In the genomic region with DNA sequence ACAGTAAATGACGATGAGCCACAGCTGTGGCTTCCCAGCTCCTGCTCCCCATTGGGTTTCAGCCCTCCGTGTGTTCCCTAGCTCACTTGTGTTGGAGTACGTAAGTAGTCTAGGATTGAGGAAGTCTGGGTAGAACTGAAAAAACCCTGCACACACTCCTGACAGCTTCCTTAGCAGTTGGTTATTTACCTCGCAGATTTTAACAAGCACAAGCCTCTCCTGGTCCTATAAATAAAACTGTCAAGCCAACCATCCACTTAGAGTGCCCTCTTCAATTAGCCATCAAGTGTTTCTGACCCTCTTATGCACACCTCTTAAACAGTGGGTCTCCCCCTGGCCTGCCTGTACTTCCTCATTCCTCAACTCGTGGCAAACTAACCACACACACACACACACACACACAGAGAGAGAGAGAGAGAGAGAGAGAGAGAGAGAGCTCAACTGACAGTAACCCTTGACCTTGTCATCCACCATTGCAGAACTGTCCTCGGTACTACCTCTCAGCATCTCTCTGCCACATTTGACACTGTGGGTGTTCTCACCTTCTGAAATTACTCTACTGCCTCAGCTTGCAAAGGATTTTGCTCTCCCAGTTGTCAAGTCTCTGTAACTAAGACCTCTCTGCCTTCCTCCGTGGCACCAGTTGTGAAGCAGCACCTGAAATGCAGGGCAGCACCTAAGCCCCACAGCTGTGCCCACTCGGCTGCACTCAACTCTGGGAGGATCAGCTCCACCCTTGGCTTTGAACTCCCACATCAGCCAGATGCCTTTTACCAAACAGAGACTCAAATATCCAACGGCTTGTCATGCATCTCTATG, we compare ENCODE assay signal across 1 mouse cellular context.
TF ChIP-seq lines count a peak whose summit lies in the region.

No protein-coding gene starts in this region.

TF ChIP-seq in CH12.LX, 34 proteins besides CTCF, POLR2A, EP300 and RAD21 (continued from another document):
- TF ChIP-seq USF1 (IDR thresholded peaks at IDR 0.05; ENCODE audit: low read depth, low read length) (no peak), TBP (conservative IDR thresholded peaks at IDR 0.05; ENCODE audit: low read depth, low read length) (peak; percentile 55; the same call in 1 of the 2 replicates), USF2 (conservative IDR thresholded peaks at IDR 0.05; ENCODE audit: low read depth, low read length) (no peak), MYC (IDR thresholded peaks at IDR 0.05; ENCODE audit: low read depth, low read length) (peak; percentile 88), CHD1 (IDR thresholded peaks at IDR 0.05; ENCODE audit: low read depth, low read length) (0 out of 2 replicates have a peak, but pooled peaks have one; percentile 19), IRF4 (IDR thresholded peaks at IDR 0.05; ENCODE audit: low read depth, low read length) (peak; percentile 57; the same call in 1 of the 2 replicates), E2F4 (IDR thresholded peaks at IDR 0.05; ENCODE audit: insufficient replicate concordance, low read depth, low read length) (peak; percentile 45; the same call in 1 of the 2 replicates), TCF12 (IDR thresholded peaks at IDR 0.05; ENCODE audit: low read depth, low read length) (peak; percentile 61; the same call in 1 of the 2 replicates), MAFK (IDR thresholded peaks at IDR 0.05; ENCODE audit: insufficient replicate concordance, low read length) (no peak), JUN (IDR thresholded peaks at IDR 0.05; ENCODE audit: insufficient read depth, low read depth, low read length) (no peak)
